21 mouse cellular contexts compared by ENCODE assay signal in genomic region chrX:58351606-58352005, GRCm38 (mm10).
A peak's percentile ranks its signal among the peaks of the same experiment; 100 is the strongest.
DNase-seq lines count a peak whose midpoint lies in the region; ATAC-seq and TF ChIP-seq lines count a peak whose summit lies in the region.
"Had no signal": no experiment of that assay in that cellular context is flagged by ENCODE, and none has a peak within 500 bp of the region (broad histone marks: within the 10 kb centered on the region; RNA-seq: fewer than 3 reads in every experiment).

No protein-coding gene starts in this region.

- no peak overlapping the region for H3K9ac ChIP-seq in limb, embryonic 12.5 days (replicated peaks)
- H3K9ac ChIP-seq in limb, embryonic 13.5 days, result no peak overlapping the region
- no peak overlapping the region for H3K9ac ChIP-seq in limb, embryonic 14.5 days (ENCODE audit: low read depth, low read length, severe bottlenecking)

- no peak overlapping the region for H3K27ac ChIP-seq in limb, embryonic 12.5 days
- no peak overlapping the region for H3K27ac ChIP-seq in limb, embryonic 10.5 days
- H3K27ac ChIP-seq in limb, embryonic 13.5 days, result no peak overlapping the region
- no peak overlapping the region for H3K27ac ChIP-seq in limb, embryonic 14.5 days (replicated peaks; ENCODE audit: low read depth, low read length)
- no peak overlapping the region for H3K27ac ChIP-seq in gastrocnemius, adult 2 months

- no peak for DNase-seq in limb, embryonic 10.5 days (ENCODE audit: low spot score)
- DNase-seq in limb, embryonic 14.5 days (ENCODE audit: low spot score), result no peak
- DNase-seq in gastrocnemius, adult 2 months, result no peak
- DNase-seq in right cerebral cortex, postnatal 14 days, result no peak
- DNase-seq: adrenal gland, adult 2 months; adrenal gland, adult 8-10 months; adrenal gland, postnatal 10 days; adrenal gland, postnatal 14 days; adrenal gland, postnatal 25 days; adrenal gland, postnatal 36 days; B cell, adult 2 months; cerebellum, adult 11 months; cerebellum, adult 11-12 months; cerebellum, adult 18-20 months had no signal

- WGBS in limb, embryonic 12.5 days, result 73% methylated on average over 5 of the region's 5 CpGs
- 90% methylated on average over 5 of the region's 5 CpGs for WGBS in limb, embryonic 10.5 days
- WGBS in limb, embryonic 13.5 days, result 50% methylated on average over 5 of the region's 5 CpGs
- WGBS in limb, embryonic 14.5 days, result 55% methylated on average over 5 of the region's 5 CpGs

- no peaks in the 10 kb centered on the region for H3K27me3 ChIP-seq in limb, embryonic 12.5 days
- no peaks in the 10 kb centered on the region for H3K27me3 ChIP-seq in limb, embryonic 10.5 days (ENCODE audit: low read depth, poor library complexity, severe bottlenecking)
- H3K27me3 ChIP-seq in limb, embryonic 13.5 days, result no peaks in the 10 kb centered on the region
- H3K27me3 ChIP-seq in limb, embryonic 14.5 days (ENCODE audit: control insufficient read depth, insufficient read depth, low read length), result no peaks in the 10 kb centered on the region
- H3K27me3 ChIP-seq: CH12.LX had no signal

- no peaks in the 10 kb centered on the region for H3K36me3 ChIP-seq in limb, embryonic 12.5 days
- no peaks in the 10 kb centered on the region for H3K36me3 ChIP-seq in limb, embryonic 10.5 days
- no peaks in the 10 kb centered on the region for H3K36me3 ChIP-seq in limb, embryonic 13.5 days
- no peaks in the 10 kb centered on the region for H3K36me3 ChIP-seq in limb, embryonic 14.5 days (ENCODE audit: control insufficient read depth, insufficient read depth, low read length)
- H3K36me3 ChIP-seq: G1E had no signal

- H3K4me1 ChIP-seq in limb, embryonic 12.5 days (replicated peaks), result no peaks in the 10 kb centered on the region
- H3K4me1 ChIP-seq in limb, embryonic 10.5 days, result no peaks in the 10 kb centered on the region
- no peaks in the 10 kb centered on the region for H3K4me1 ChIP-seq in limb, embryonic 13.5 days
- no peaks in the 10 kb centered on the region for H3K4me1 ChIP-seq in limb, embryonic 14.5 days (ENCODE audit: control insufficient read depth, insufficient read depth, low read length)

- no peak overlapping the region for H3K4me3 ChIP-seq in limb, embryonic 12.5 days (replicated peaks)
- H3K4me3 ChIP-seq in limb, embryonic 10.5 days, result no peak overlapping the region
- no peak overlapping the region for H3K4me3 ChIP-seq in limb, embryonic 13.5 days
- H3K4me3 ChIP-seq in limb, embryonic 14.5 days (replicated peaks; ENCODE audit: low read length), result no peak overlapping the region
- H3K4me3 ChIP-seq in gastrocnemius, adult 2 months, result no peak overlapping the region

- TF ChIP-seq CTCF in gastrocnemius, adult 2 months (IDR thresholded peaks at IDR 0.05), result no peak

- intact Hi-C loops in gastrocnemius, adult 2 months (cut with DNase I), result no loop called here

- ATAC-seq in limb, embryonic 12.5 days (ENCODE audit: insufficient number of reproducible peaks, insufficient read depth, low FRiP score, low TSS enrichment, low read depth), result peak; percentile 52; the same call in 1 of the 2 replicates
- peak; percentile 72; the same call in 1 of the 2 replicates for ATAC-seq in limb, embryonic 13.5 days (ENCODE audit: low FRiP score, low read depth)
- ATAC-seq in limb, embryonic 14.5 days (ENCODE audit: low FRiP score, low read depth), result peak; percentile 53
- ATAC-seq: activated CD4-positive, CD25-positive, alpha-beta regulatory T cell, adult 4 months; CD4-positive, CD25-positive, alpha-beta regulatory T cell, adult 4 months; Patski had no signal

- no peak overlapping the region for H3K4me2 ChIP-seq in limb, embryonic 12.5 days
- H3K4me2 ChIP-seq in limb, embryonic 13.5 days (replicated peaks), result no peak overlapping the region
- H3K4me2 ChIP-seq in limb, embryonic 14.5 days (replicated peaks; ENCODE audit: low read depth, low read length, severe bottlenecking), result no peak overlapping the region

- TF ChIP-seq POLR2A in limb, embryonic 14.5 days (IDR thresholded peaks at IDR 0.05; ENCODE audit: borderline replicate concordance, extremely low read depth, insufficient read depth, insufficient read length), result no peak

- no peaks in the 10 kb centered on the region for H3K9me3 ChIP-seq in limb, embryonic 12.5 days
- H3K9me3 ChIP-seq in limb, embryonic 10.5 days (replicated peaks), result no peaks in the 10 kb centered on the region
- H3K9me3 ChIP-seq in limb, embryonic 13.5 days, result no peaks in the 10 kb centered on the region
- no peaks in the 10 kb centered on the region for H3K9me3 ChIP-seq in limb, embryonic 14.5 days (ENCODE audit: control insufficient read depth, low read length)
- H3K9me3 ChIP-seq: G1E had no signal
